Mouse (Mus musculus): ENCODE data around the gene Col7a1.

DNA sequence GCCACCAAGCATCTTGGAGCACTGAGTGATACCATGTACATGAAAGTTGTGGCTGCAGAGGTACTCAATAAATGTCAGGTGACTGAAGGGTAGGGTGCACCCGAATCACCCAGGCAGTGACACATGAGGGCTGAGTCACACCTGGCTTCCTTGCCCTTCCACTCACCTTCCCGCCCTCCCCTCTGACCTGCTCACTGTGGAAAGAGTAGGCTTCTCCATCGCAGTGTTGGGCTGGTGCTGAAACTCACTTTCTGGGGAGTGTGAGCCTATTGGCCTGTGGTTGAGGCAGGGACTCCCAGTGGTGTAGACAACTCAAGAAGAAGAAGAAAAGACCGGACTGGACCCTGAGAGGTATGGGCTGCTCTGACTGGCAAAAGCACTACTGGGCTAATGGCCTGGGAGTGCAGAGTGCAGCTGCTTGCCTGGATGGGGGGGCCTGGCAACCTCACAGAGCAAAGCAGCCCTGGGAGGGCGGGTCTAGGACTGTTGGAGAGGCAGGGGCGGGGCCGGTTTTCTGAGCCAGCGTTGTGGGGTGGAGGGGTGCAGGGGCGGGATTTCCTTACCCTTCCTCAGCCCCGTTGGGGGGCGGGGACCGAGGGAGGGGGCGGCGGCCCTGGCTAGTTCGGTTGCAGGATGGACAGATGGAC is 34.4 kb downstream of the Col7a1 start:
- TF ChIP-seq POLR2A (IDR thresholded peaks at IDR 0.05; ENCODE audit: control insufficient read depth, extremely low read depth, insufficient read depth, low read length, poor library complexity) (no peak), CTCF (IDR thresholded peaks at IDR 0.05; ENCODE audit: borderline replicate concordance, control insufficient read depth, extremely low read depth, insufficient read depth, low read length, poor library complexity) (no peak)

All from thymus, adult 2 months (tissue).